Mouse (Mus musculus) G1E (cell line): ENCODE results near the gene Speg.

Experiments
- CTCF ChIP-seq: IDR thresholded peaks from 2 replicates; pipeline ENCODE4 v1.5.1; 2012; ENCODE audit warnings: low read depth, low read length, inconsistent platforms, mixed read lengths
- TAL1 ChIP-seq: conservative IDR thresholded peaks from 2 replicates; pipeline ENCODE4 v1.6.1; 2012; ENCODE audit warnings: low read depth, low read length, inconsistent platforms, mixed read lengths

GRCm38 (mm10) chr1:75442811-75443210 lies 67.7 kb downstream of the Speg start:
- TF ChIP-seq CTCF, result no peak; the same call in 1 of the 2 replicates
- no peak for TF ChIP-seq TAL1
